Mouse (Mus musculus) intestine, postnatal 0 days (tissue): Measurements from ENCODE around the gene Fam43b. TPM values are rescaled to one million over a fixed set of nuclear protein-coding genes. Genes with fewer than 3 reads are reported as not detected.
"Not testable (repeated sequence)": the region's sequence is repeated elsewhere in the genome, so short reads cannot be mapped to it uniquely, and the experiment has no call there.

ENCODE experiments used
- ATAC-seq: fragments of 200-750 bp; cut with Nextera tagmentation; 2 replicates; pipeline ENCODE4 v1.8.0; 2017; ENCODE audit warnings: mild to moderate bottlenecking, moderate TSS enrichment, moderate library complexity
- H3K27ac ChIP-seq: fragments of 300-500 bp; sonication (generic); 2 replicates; pipeline ENCODE4 v1.5.1; 2014; ENCODE audit warnings: mild to moderate bottlenecking, low read depth, low read length, moderate library complexity
- H3K27me3 ChIP-seq: fragments of 300-500 bp; sonication (generic); replicated peaks from 2 replicates; pipeline ENCODE4 v1.6.1; 2014; ENCODE audit warnings: low read length, mixed read lengths; ENCODE audit not compliant: control insufficient read depth, insufficient read depth
- H3K36me3 ChIP-seq: fragments of 300-500 bp; sonication (generic); 2 replicates; pipeline ENCODE4 v1.6.1; 2014; ENCODE audit warnings: mild to moderate bottlenecking, moderate library complexity; ENCODE audit not compliant: control insufficient read depth, insufficient read depth
- H3K4me1 ChIP-seq: fragments of 300-500 bp; sonication (generic); replicated peaks from 2 replicates; pipeline ENCODE4 v1.6.1; 2014; ENCODE audit warnings: antibody characterized with exemption, low read length, mixed read lengths; ENCODE audit not compliant: control insufficient read depth, insufficient read depth
- H3K4me2 ChIP-seq: fragments of 300-500 bp; sonication (generic); replicated peaks from 2 replicates; pipeline ENCODE4 v1.6.1; 2014; ENCODE audit warnings: low read depth, mild to moderate bottlenecking, moderate library complexity
- H3K4me3 ChIP-seq: fragments of 300-500 bp; sonication (generic); 2 replicates; pipeline ENCODE4 v1.5.1; 2014; ENCODE audit warnings: low read depth, low read length
- H3K9ac ChIP-seq: fragments of 300-500 bp; sonication (generic); 2 replicates; pipeline ENCODE4 v1.6.1; 2014; ENCODE audit warnings: mild to moderate bottlenecking, low read depth, low read length
- H3K9me3 ChIP-seq: fragments of 300-500 bp; sonication (generic); 2 replicates; pipeline ENCODE4 v1.6.1; 2016; ENCODE audit warnings: mixed run types; ENCODE audit not compliant: control insufficient read depth
- CTCF ChIP-seq: sonication (generic); IDR thresholded peaks from 2 replicates; pipeline ENCODE4 v1.5.1; 2016; ENCODE audit warnings: low read depth, mild to moderate bottlenecking, control low read depth, antibody characterized with exemption, moderate library complexity
- WGBS: fragments of 180-500 bp; shearing (Covaris S2); extraction: QIAGEN DNeasy Blood & Tissue Kit; methylation state at CpG from one replicate; pipeline ENCODE4 v1.1.7; 2014; 5-methylcytosine and 5-hydroxymethylcytosine counted together
- polyA plus RNA-seq: library from polyadenylated mRNA; unstranded; fragments of >200 nt; fragmentation: Nextera tagmentation; extraction: Ambion mirVana; gene quantifications from 2 replicates; pipeline ENCODE4 v1.2.1, GENCODE M21; 2015

Gene Fam43b
- polyA plus RNA-seq, 1 experiment from 2014 or later = not detected

DNA sequence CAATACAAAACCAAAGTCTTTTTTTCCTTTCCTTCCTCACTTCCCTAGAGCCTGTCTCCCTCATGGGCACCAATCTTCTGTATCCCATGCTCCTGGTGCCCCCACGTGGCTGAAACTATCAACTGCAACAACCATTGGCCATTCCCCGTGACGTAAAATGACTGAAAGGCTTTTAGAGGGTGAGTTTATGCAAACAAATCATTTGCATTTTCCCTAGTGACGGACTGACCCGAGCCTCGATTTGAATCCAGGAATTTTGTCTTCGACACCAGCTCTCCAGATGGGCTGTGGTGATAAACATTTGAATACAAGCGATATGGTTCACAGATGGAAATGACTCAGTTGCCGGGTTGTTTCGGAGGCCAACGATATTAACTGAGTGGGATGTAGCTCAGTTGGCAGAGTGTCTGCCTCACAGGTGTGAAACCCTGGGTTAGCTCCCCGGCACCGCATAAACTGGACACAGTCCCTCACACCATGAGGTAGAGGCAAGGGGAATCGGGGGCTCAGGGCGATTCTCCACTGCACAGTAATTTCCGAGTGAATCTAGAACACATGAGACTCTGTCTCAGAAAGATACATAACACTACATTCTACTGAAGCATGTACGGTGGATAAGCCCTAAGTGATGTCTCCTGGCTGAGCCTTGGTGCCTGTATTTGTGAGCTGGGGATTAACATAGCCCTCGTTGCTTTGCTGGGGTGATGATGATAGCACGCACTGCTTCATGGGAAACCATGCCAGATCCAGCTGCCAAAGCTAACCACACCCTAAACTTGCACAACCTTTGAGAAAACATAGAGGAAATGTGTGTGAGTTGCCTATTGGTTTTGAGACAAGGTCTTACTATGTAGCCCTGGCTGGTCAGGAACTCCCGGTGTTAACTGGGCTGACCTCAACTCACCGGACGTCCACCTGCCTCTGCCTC is 30.7 kb upstream of the Fam43b start:
- H3K4me3 ChIP-seq = no peak overlapping the region
- H3K9ac ChIP-seq = no peak overlapping the region
- peak; percentile 55; the same call in 1 of the 2 replicates for ATAC-seq
- no peaks in the 10 kb centered on the region for H3K27me3 ChIP-seq
- WGBS = 36% methylated on average over 22 of the region's 22 CpGs
- peak; percentile 95 for TF ChIP-seq CTCF
- no peak overlapping the region for H3K27ac ChIP-seq
- H3K4me2 ChIP-seq = peak overlapping the region; percentile 52
- H3K36me3 ChIP-seq = no peaks in the 10 kb centered on the region
- H3K4me1 ChIP-seq = no peaks in the 10 kb centered on the region
- no peaks in the 10 kb centered on the region for H3K9me3 ChIP-seq

DNA sequence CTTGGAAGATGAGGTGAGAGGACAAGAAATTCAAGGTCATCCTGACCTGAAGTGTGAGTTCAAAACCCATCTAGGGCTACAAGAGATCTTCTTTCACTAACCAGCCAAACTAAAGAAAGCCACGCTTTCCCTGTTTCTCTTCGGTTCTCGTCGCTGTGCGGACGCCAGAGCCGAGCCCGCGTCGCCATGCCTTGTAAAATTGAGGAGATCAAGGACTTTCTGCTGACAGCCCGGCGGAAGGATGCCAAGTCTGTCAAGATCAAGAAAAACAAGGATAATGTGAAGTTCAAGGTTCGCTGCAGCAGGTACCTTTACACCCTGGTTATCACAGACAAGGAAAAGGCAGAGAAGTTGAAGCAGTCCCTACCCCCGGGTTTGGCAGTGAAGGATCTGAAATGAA is 29.3 kb upstream of the Fam43b start:
- not testable (repeated sequence) for H3K4me3 ChIP-seq, H3K27ac ChIP-seq, H3K27me3 ChIP-seq, H3K9me3 ChIP-seq, H3K9ac ChIP-seq, ATAC-seq, H3K4me2 ChIP-seq, H3K36me3 ChIP-seq, H3K4me1 ChIP-seq
- 73% methylated on average over 14 of the region's 14 CpGs for WGBS

DNA sequence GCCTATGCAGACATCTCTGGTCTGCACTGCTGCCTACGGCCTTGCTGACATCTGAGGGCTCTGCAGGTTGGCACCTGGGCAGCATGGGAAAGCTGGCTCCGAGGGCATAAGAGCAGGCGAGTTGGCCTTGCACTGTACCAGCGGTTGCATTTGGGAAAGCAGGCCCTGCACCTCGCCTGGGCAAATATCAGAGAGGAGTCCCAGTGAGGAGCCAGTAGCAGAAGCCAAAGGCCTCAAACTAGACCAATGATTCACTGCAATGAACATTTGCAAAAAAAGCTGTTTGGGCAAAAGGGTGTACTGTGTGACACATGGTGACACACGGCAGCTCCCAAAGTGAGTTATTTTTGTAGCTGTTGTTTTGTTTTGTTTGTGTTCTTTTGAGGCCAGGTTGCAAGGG is 28.7 kb upstream of the Fam43b start:
- ATAC-seq = no peak
- WGBS = 79% methylated on average over 6 of the region's 6 CpGs

DNA sequence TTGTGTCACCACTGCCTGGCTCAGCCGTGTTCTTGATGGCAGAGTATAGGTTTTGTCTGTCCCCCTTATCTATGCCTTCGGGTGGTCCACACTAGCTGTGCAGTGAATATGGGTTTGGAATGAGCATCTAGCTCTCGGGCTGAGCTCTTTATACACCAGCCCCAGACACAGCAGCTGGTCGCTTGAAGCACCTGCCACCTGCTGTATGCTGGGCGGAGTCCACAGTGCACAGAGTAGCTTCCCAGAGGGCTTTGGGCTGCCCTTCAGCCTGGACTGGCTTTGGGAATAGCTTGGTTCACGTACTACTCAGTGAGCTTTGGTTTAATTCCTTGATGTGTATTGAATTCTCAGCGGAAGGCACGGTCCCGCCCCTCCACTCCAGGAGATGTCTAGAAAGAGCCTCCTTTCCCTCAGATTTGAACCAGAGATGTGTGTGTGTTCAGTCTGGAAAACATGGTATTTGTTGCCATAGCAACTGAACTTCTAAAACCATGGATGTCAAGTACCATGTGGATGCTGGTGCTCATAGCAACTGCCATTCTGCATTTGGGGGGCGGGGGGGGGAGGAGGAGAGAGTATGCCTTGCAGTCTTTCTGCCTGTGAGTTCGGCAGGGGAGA is 22.1 kb upstream of the Fam43b start:
- TF ChIP-seq CTCF = no peak
- Histone ChIP-seq H3K4me2 (no peak overlapping the region), H3K27me3 (0 out of 2 replicates have a peak, but pooled peaks cover 4% of the 10 kb centered on the region), H3K9ac (no peak overlapping the region), H3K36me3 (no peaks in the 10 kb centered on the region), H3K4me1 (no peaks in the 10 kb centered on the region), H3K27ac (no peak overlapping the region), H3K9me3 (no peaks in the 10 kb centered on the region), H3K4me3 (no peak overlapping the region)
- WGBS = 44% methylated on average over 11 of the region's 11 CpGs
- ATAC-seq = peak; percentile 60

More for the DNA sequence above, 28.7 kb upstream of the Fam43b start:
- H3K4me2 ChIP-seq = no peak overlapping the region
- no peak overlapping the region for H3K27ac ChIP-seq
- no peak for TF ChIP-seq CTCF
- H3K4me3 ChIP-seq = no peak overlapping the region
- H3K4me1 ChIP-seq = no peaks in the 10 kb centered on the region
- H3K36me3 ChIP-seq = no peaks in the 10 kb centered on the region
- no peaks in the 10 kb centered on the region for H3K9me3 ChIP-seq
- H3K27me3 ChIP-seq = 0 out of 2 replicates have a peak, but pooled peaks cover under 1% of the 10 kb centered on the region
- H3K9ac ChIP-seq = no peak overlapping the region

DNA sequence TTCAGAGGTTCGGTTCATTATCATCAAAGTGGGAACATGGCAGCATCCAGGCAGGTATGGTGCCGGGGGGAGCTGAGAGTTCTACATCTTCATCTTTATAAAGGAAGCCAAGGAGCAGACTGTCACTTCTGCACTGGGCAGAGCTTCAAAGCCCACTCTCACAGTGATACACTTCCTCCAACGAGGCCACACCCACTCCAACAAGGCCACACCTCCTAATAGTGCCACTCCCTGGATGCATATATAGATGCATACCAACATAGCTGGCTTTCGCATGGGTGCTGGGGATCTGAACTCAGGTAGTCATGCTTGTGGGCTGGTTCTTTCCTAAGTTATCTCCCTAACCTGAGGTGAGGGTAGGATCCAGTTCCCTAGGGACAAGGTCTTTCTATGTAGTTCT is 21.6 kb upstream of the Fam43b start:
- Histone ChIP-seq H3K36me3 (no peaks in the 10 kb centered on the region), H3K27me3 (0 out of 2 replicates have a peak, but pooled peaks cover 4% of the 10 kb centered on the region), H3K4me2 (no peak overlapping the region), H3K4me3 (no peak overlapping the region), H3K27ac (no peak overlapping the region), H3K4me1 (no peaks in the 10 kb centered on the region), H3K9me3 (no peaks in the 10 kb centered on the region), H3K9ac (no peak overlapping the region)
- no peak for TF ChIP-seq CTCF
- 0 out of 2 replicates have a peak, but pooled peaks have one; percentile 46 for ATAC-seq
- 73% methylated on average over 4 of the region's 4 CpGs for WGBS

DNA sequence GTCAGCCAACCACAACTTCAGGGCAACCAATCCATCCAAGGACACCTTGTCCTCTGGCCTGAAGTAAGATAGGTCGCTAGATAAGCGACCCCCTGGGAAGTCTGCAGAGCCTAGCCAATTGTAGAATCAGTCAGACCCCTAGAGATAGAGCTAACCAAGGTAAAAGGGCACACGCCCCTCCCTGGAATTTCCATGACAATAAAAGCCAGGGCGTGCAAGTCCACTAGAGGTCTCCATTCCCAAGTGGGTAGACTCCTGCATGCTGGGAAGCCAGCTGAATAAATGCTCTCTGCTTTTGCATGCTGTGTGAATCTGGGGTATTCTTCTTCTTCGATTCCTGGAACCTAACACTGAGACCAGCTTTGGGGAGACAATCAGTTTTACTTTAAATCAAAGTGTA is 20.1 kb upstream of the Fam43b start:
- TF ChIP-seq CTCF = no peak
- no peaks in the 10 kb centered on the region for H3K4me1 ChIP-seq
- no peak overlapping the region for H3K9ac ChIP-seq
- H3K27me3 ChIP-seq = 0 out of 2 replicates have a peak, but pooled peaks cover 4% of the 10 kb centered on the region
- no peak overlapping the region for H3K4me2 ChIP-seq
- H3K4me3 ChIP-seq = no peak overlapping the region
- ATAC-seq = no peak
- no peaks in the 10 kb centered on the region for H3K36me3 ChIP-seq
- H3K9me3 ChIP-seq = no peaks in the 10 kb centered on the region
- 66% methylated on average over 5 of the region's 5 CpGs for WGBS
- H3K27ac ChIP-seq = no peak overlapping the region
